Mouse (Mus musculus) bone marrow, adult 2 months (tissue): ENCODE measurements around the gene Nmnat3.

ENCODE experiments used
- CTCF ChIP-seq: fragments of 200-500 bp; IDR thresholded peaks from 2 replicates; pipeline ENCODE4 v1.5.1; 2011; ENCODE audit warnings: low read length, control low read depth; ENCODE audit not compliant: control insufficient read depth, insufficient read depth
- POLR2A ChIP-seq: fragments of 200-500 bp; IDR thresholded peaks from 2 replicates; pipeline ENCODE4 v1.6.1; 2011; ENCODE audit warnings: low read depth, mild to moderate bottlenecking, control low read depth, low read length, borderline replicate concordance; ENCODE audit not compliant: control insufficient read depth

DNA sequence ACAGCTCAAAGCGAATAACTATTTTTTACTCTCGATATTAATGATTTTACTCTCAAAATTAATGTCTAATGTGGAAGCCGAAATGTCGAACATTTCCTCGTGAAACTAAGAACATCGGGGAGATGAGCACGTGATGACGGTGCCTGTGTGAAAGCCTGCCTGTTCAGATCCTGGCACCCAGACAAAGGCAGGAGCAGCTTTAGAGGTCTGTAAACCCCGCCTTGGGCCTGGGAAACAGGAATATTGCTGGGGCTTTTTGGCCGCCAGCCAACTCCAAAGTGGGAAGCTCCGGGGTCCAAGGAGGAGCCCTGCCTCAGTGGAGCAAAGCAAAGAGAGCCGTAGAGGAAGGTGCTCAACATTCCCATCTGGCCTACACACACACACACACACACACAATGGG, 120.5 kb downstream of the Nmnat3 start:
- TF ChIP-seq CTCF, result no peak
- no peak for TF ChIP-seq POLR2A
